Comparison of ENCODE assay signal across 11 mouse cellular contexts in the genomic region with DNA sequence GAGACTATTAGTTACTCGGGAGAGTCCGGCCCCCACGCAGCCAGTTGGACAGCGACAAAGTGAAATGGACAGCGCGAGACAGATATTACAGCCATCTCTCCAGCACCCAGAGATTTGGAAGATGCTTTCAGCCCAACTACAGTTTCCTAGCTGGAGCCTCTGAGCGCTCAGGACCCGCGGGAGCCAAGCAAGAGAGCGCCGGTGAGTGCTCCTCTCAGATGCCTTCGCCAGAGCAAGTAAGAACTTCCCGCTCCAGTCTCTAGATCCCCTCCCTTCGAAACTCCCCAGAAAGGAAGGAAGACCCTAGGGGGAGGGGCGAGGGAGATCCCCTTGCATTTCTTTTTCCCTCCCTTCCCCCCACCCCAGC. TPM values are rescaled to one million over a fixed set of nuclear protein-coding genes. Genes with fewer than 3 reads are reported as not detected.
DNase-seq lines count a peak whose midpoint lies in the region; ATAC-seq and TF ChIP-seq lines count a peak whose summit lies in the region.
"Had no signal": no experiment of that assay in that cellular context is flagged by ENCODE, and none has a peak within 500 bp of the region (broad histone marks: within the 10 kb centered on the region; RNA-seq: fewer than 3 reads in every experiment).

No protein-coding gene starts in this region.

- no peak for DNase-seq in kidney, adult 9 months
- DNase-seq in ES-E14 (ENCODE audit: low read depth, low spot score) = no peak
- peak; percentile 37 for DNase-seq in forebrain, embryonic 14.5 days (ENCODE audit: low spot score)
- no peak for DNase-seq in midbrain, embryonic 10.5 days (ENCODE audit: low spot score)
- DNase-seq in heart, embryonic 10.5 days (ENCODE audit: low spot score) = no peak
- DNase-seq in thymus, postnatal 14 days = no peak
- DNase-seq in lung, postnatal 14 days = no peak

- no peak overlapping the region for H3K4me3 ChIP-seq in kidney, embryonic 14.5 days (ENCODE audit: low read length)
- peak overlapping the region; percentile 63 to 64 for H3K4me3 ChIP-seq in ES-E14 (ENCODE audit: insufficient read depth in 1 of 2, low read depth in 1 of 2, low read length in 2 of 2, poor library complexity in 1 of 2, severe bottlenecking in 1 of 2)
- peak overlapping the region; percentile 39 for H3K4me3 ChIP-seq in forebrain, embryonic 14.5 days (ENCODE audit: low read depth, low read length)
- peak overlapping the region; percentile 44 for H3K4me3 ChIP-seq in midbrain, embryonic 10.5 days
- H3K4me3 ChIP-seq in heart, embryonic 10.5 days = no peak overlapping the region
- H3K4me3 ChIP-seq: erythroblast, embryonic 14.5 days; lung, embryonic 15.5 days had no signal

- peak; percentile 55; the same call in 1 of the 2 replicates for ATAC-seq in kidney, embryonic 14.5 days (ENCODE audit: low FRiP score, low TSS enrichment)
- peak; percentile 21 for ATAC-seq in forebrain, embryonic 14.5 days
- ATAC-seq: CD4-positive, CD25-positive, alpha-beta regulatory T cell, adult 4 months had no signal

- H3K4me1 ChIP-seq in kidney, embryonic 14.5 days (ENCODE audit: control insufficient read depth, insufficient read depth, low read length) = no peaks in the 10 kb centered on the region
- peaks cover 0 to 6% of the 10 kb centered on the region in 2 experiments; a peak in 1 of 4 replicates for H3K4me1 ChIP-seq in ES-E14 (ENCODE audit: control insufficient read depth in 2 of 2, insufficient read depth in 2 of 2, low read length in 2 of 2, poor library complexity in 1 of 2)
- peaks cover 8% of the 10 kb centered on the region; the same call in 1 of the 2 replicates for H3K4me1 ChIP-seq in forebrain, embryonic 14.5 days (ENCODE audit: control insufficient read depth, insufficient read depth, low read length)
- H3K4me1 ChIP-seq in midbrain, embryonic 10.5 days = peaks cover 18% of the 10 kb centered on the region
- no peaks in the 10 kb centered on the region for H3K4me1 ChIP-seq in heart, embryonic 10.5 days
- H3K4me1 ChIP-seq: lung, embryonic 15.5 days had no signal

- H3K36me3 ChIP-seq in kidney, embryonic 14.5 days (ENCODE audit: control insufficient read depth, insufficient read depth, low read length) = no peaks in the 10 kb centered on the region
- H3K36me3 ChIP-seq in ES-E14 (ENCODE audit: control insufficient read depth, insufficient read depth, low read length, poor library complexity, severe bottlenecking) = no peaks in the 10 kb centered on the region
- no peaks in the 10 kb centered on the region for H3K36me3 ChIP-seq in forebrain, embryonic 14.5 days (ENCODE audit: control insufficient read depth, insufficient read depth, low read length)
- no peaks in the 10 kb centered on the region for H3K36me3 ChIP-seq in midbrain, embryonic 10.5 days
- no peaks in the 10 kb centered on the region for H3K36me3 ChIP-seq in heart, embryonic 10.5 days
- H3K36me3 ChIP-seq: lung, embryonic 15.5 days had no signal

- H3K9ac ChIP-seq in kidney, embryonic 14.5 days (ENCODE audit: low read depth, low read length) = no peak overlapping the region
- H3K9ac ChIP-seq in ES-E14 (ENCODE audit: insufficient read depth, low read depth, low read length, poor library complexity, severe bottlenecking) = no peak overlapping the region
- peak overlapping the region; percentile 56 for H3K9ac ChIP-seq in forebrain, embryonic 14.5 days (ENCODE audit: low read length)
- H3K9ac ChIP-seq: lung, embryonic 15.5 days had no signal

- H3K4me2 ChIP-seq in kidney, embryonic 14.5 days (replicated peaks; ENCODE audit: low read depth, low read length) = no peak overlapping the region
- peak overlapping the region; percentile 86 for H3K4me2 ChIP-seq in forebrain, embryonic 14.5 days (ENCODE audit: low read length)
- H3K4me2 ChIP-seq: lung, embryonic 15.5 days had no signal

- in situ Hi-C loops in ES-E14 (cut with MboI; ENCODE audit: low sequenced_read_pairs in 2 of 2, unreplicated experiment in 2 of 2) = loop anchor here in 1 of 2 experiments (25.0 kb wide), 1 partner anchor 1268 kb away; no protein-coding TSS in a partner anchor

- WGBS in kidney, embryonic 14.5 days = under 1% methylated on average over 13 of the region's 15 CpGs
- WGBS in forebrain, embryonic 14.5 days = under 1% methylated on average over 15 of the region's 15 CpGs
- WGBS in midbrain, embryonic 10.5 days = under 1% methylated on average over 15 of the region's 15 CpGs
- WGBS in heart, embryonic 10.5 days = 0% methylated on average over 15 of the region's 15 CpGs

- H3K27me3 ChIP-seq in kidney, embryonic 14.5 days (ENCODE audit: control insufficient read depth, insufficient read depth, low read length) = peaks cover 41% of the 10 kb centered on the region
- H3K27me3 ChIP-seq in forebrain, embryonic 14.5 days (replicated peaks; ENCODE audit: control insufficient read depth, insufficient read depth, low read length) = peaks cover 29% of the 10 kb centered on the region
- peaks cover 49% of the 10 kb centered on the region for H3K27me3 ChIP-seq in midbrain, embryonic 10.5 days (ENCODE audit: low read depth, poor library complexity, severe bottlenecking)
- H3K27me3 ChIP-seq in heart, embryonic 10.5 days (ENCODE audit: insufficient read depth, poor library complexity, severe bottlenecking) = peaks cover 44% of the 10 kb centered on the region

- H3K9me3 ChIP-seq in kidney, embryonic 14.5 days (ENCODE audit: control insufficient read depth, low read length) = no peaks in the 10 kb centered on the region
- H3K9me3 ChIP-seq in ES-E14 (ENCODE audit: control insufficient read depth, insufficient read depth, low read depth, low read length) = no peaks in the 10 kb centered on the region
- no peaks in the 10 kb centered on the region for H3K9me3 ChIP-seq in forebrain, embryonic 14.5 days (replicated peaks; ENCODE audit: control insufficient read depth, low read length)
- H3K9me3 ChIP-seq in midbrain, embryonic 10.5 days (replicated peaks) = no peaks in the 10 kb centered on the region
- H3K9me3 ChIP-seq in heart, embryonic 10.5 days = no peaks in the 10 kb centered on the region
- H3K9me3 ChIP-seq: lung, embryonic 15.5 days had no signal

- H3K27ac ChIP-seq in kidney, embryonic 14.5 days (ENCODE audit: low read depth, low read length) = no peak overlapping the region
- H3K27ac ChIP-seq in ES-E14 (ENCODE audit: insufficient read depth, low read depth, low read length, poor library complexity, severe bottlenecking) = no peak overlapping the region
- no peak overlapping the region for H3K27ac ChIP-seq in forebrain, embryonic 14.5 days (ENCODE audit: low read depth, low read length)
- no peak overlapping the region for H3K27ac ChIP-seq in midbrain, embryonic 10.5 days (replicated peaks)
- H3K27ac ChIP-seq in heart, embryonic 10.5 days = no peak overlapping the region
- H3K27ac ChIP-seq: lung, embryonic 15.5 days had no signal

TF ChIP-seq in ES-E14, 5 proteins besides CTCF, POLR2A, EP300 and RAD21:
- TF ChIP-seq ZNF384 (IDR thresholded peaks at IDR 0.05; ENCODE audit: low read depth, low read length) (no peak), HCFC1 (IDR thresholded peaks at IDR 0.05; ENCODE audit: borderline replicate concordance, insufficient read depth, low read length) (no peak), ZC3H11A (IDR thresholded peaks at IDR 0.05; ENCODE audit: borderline replicate concordance, low read depth, low read length) (no peak)

RNA-seq across cellular contexts. Expression of a gene that starts 0.4 kb away (rescaled TPM):
- not detected in 2 replicates for polyA plus RNA-seq in kidney, embryonic 14.5 days (2014; fragmentation: Nextera tagmentation; extraction: Ambion mirVana)
- total RNA-seq in ES-E14 (2012; rRNA removed) = not detected in 2 replicates
- polyA plus RNA-seq in forebrain, embryonic 14.5 days (2014; fragmentation: Nextera tagmentation; extraction: Ambion mirVana) = 0.62 and 1.3 TPM in 2 replicates
- 0.12 and 0.15 TPM in 2 replicates for polyA plus RNA-seq in midbrain, embryonic 10.5 days (2016; fragmentation: Nextera tagmentation; extraction: Ambion mirVana)
- not detected in 2 replicates for polyA plus RNA-seq in heart, embryonic 10.5 days (2016; fragmentation: Nextera tagmentation; extraction: Ambion mirVana)
- polyA plus RNA-seq: CD4-positive, CD25-positive, alpha-beta regulatory T cell, adult 4 months; erythroblast, embryonic 14.5 days; lung, embryonic 15.5 days had no signal

Comparison
In these comparisons a context has a peak if more than half of its experiments do, and no peak if none do; other contexts are left out.
1. H3K4me3 ChIP-seq: peak in ES-E14 (2 of 2), forebrain, embryonic 14.5 days (single experiment) and midbrain, embryonic 10.5 days (single experiment); none in kidney, embryonic 14.5 days (single experiment) and heart, embryonic 10.5 days (single experiment).